Mouse (Mus musculus) layer of hippocampus, postnatal 25 days (tissue): ENCODE measurements around the gene Col11a2. TPM values are rescaled to one million over a fixed set of nuclear protein-coding genes. Genes with fewer than 3 reads are reported as not detected.
"Not testable (repeated sequence)": the region's sequence is repeated elsewhere in the genome, so short reads cannot be mapped to it uniquely, and the experiment has no call there.

Source experiments
- DNase-seq, 2 experiments: peaks; one replicate each; pipeline ENCODE4 v3.0.0; 2022; ENCODE audit warnings: mixed read lengths in 2 of 2, low spot score in 1 of 2; ENCODE audit errors: extremely low spot score in 1 of 2
- total RNA-seq, 2 experiments: library from RNA; stranded (reverse); gene quantifications; 2 replicates each; pipeline ENCODE4 v1.2.3; 2021

Col11a2 gene
- total RNA-seq = 10 to 100 TPM; 23.5 to 25.3 TPM

- DNase-seq = no peak
These were observed at the start of gene Col11a2 for GRCm38 (mm10) chr17:34038878-34039561. Gene Col11a2 (plus strand): TSS chr17:34039437.

DNA sequence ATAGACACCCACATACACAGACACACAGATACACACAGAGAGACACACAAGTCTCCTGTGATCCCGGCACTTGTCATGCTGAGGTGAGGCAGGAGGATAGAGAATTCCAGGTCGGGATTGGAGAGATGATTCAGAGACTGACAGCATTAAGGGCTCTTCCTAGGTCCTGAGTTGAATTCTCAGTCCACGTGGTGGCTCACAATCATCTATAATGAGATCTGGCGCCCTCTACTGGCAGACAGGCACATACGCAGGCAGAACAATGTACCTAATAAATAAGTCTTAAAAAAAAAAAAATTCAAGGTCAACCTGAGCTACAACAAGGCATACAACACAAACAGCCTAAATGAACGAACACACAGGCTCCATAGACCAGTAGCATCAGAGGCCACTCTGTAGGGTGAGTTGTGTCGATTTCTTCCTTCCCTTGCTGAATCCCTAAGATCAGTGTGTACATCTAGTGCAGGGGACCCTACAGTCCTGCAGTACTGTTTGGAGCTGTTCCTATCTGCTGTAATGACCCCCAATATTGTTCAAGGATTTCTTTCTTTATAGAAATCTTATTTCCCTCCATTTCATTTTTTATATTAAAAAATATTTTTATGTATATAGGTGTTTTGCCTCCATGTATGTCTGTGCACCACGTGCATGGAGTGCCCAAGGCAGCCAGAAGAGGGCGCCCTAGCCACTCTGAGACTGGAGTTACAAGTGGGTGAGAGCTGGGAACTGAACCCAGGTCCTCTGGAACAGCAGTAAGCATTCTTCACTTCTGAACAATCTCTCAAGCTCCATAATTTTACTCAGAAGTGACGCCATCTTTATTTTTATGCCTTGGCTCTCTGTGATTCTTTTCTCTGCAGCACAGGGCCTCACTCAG, 47.2 kb upstream of the Col11a2 start:
- DNase-seq = peak in 1 of 2 experiments; percentile 67

DNA sequence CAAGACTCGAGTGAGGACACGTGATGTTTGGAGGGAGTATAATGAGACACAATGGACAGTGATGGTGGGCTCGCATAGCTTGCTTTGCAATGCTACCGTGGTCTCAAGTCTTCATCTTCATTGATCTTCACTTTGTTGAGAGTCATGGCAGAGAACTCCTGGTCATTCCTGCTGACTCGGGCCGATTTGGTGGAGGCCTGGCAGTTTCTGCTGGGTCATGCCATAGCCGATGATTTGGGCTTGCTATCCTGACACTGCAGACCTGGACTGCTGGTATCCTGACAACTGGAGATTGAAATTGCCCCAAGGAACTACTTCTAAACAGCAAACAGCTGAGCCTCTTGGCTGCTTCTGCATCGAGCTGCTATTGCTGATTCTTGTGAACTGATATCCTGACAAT, 44.3 kb upstream of the Col11a2 start:
- DNase-seq = no peak

DNA sequence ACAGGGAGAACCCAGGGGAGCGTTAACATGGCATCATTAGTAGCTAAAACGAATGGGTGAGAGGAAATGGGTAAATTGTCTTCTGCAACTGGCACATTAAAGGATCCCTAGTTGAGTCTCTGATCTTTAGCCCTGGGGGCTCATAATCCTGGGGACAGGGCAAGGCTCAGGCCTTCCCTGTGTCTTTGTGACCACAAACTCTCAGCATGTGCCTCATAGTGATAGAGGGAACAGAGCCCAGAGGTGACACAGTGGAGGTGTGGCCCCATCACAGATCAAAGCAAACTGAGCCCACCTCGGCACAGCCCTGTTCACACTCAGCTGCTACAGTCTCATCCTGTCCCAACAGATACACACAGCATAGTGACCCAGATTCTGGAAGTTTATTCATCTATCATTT, 43.6 kb upstream of the Col11a2 start:
- no peak for DNase-seq

DNA sequence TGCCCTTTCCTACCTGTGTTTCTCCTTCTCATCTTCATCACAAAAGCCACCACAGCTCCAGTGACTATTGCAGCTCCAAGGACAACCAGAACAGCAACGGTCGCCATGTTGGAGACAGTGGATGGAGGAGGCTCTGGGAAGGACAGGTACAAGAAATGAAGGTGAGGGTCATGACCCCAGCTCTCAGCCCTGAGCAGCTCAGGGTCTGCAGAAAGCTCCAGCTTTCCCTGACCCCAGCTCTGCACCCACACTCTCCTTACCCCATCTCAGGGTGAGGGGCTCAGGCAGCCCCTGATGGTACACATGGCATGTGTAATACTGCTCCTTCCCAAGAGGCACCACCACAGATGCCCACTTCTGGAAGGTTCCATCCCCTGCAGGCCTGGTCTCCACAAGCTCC, 42.2 kb upstream of the Col11a2 start:
- DNase-seq = not testable (repeated sequence)

GRCm38 (mm10) chr17:33998697-33999096, 40.5 kb upstream of the Col11a2 start:
- DNase-seq = not testable (repeated sequence)

DNA sequence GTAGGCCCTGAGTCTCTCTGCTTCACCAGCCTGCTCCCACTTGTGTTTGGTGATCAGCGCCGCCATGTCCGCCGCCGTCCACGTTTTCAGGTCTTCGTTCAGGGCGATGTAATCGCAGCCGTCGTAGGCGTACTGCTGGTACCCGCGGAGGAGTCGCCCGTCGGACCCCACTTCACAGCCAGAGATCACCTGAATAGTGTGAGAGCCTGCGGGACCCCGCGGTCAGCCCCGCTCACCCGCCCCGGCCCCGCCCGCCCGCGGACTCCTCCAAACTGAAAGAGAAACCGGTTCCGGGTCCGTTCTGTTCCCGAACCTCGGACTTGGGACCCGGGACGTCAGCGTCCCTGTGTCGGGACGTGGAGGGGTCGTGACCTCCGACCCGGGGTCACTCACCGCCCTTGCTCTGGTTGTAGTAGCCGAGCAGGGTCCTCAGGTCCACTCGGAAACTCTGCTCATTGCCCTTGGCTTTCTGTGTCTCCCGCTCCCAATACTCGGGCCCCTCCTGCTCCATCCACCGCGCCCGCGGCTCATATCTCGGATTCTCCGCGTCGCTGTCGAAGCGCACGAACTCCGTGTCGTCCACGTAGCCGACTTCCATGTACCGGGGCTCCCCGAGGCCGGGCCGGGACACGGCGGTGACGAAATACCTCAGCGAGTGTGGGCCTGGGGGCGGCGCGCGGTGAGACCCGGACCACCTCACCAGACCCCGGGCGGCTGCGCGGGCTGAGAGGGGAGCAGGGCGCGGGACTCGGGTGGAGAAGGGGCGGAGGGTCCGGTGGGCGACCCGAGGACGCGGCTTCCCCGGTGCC, 39.7 kb upstream of the Col11a2 start:
- DNase-seq = no peak

DNA sequence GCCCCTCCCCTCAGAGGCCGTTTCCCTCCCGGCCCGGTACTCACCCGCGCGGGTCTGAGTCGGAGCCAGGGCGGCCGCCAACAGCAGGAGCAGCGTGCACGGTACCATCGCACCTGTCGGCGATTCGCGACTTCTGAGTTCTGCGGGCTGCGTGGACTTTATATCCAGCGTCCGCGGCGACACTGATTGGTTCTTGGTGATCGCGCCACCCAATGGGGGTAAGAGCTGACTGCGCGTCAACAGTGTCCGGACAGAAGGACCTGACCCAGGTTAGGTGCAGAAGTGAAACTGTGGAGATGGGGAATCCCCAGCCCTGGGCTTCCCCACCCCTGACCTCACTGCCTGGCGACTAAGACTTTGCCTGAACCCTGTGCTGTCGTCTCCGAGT, 39.1 kb upstream of the Col11a2 start, which contains the start of gene H2-K1:
Gene H2-K1 (minus strand): TSS at position 198 of the 388 bp plus-strand sequence.
- DNase-seq = peak in 1 of 2 experiments; percentile 53

DNA sequence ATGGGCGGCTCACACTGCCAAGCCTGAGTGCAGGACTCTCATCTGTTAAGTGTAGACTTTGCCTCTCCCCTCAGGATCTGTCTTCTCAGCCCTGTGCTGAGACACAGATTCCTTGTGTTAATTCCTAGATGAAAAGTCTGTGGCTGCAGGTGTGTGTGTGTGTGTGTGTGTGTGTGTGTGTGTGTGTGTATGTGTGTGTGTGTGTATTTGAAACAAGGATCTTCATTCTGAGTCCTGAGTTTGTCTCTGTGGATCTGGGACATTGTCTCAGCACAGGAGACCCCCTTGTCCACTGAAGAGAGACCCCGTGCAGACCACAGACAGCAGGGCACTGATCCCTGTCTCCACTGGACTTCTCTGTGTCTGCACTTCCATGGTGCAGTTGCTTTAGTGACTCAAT, 38.4 kb upstream of the Col11a2 start:
- not testable (repeated sequence) for DNase-seq

GRCm38 (mm10) chr17:34003426-34003825, 35.8 kb upstream of the Col11a2 start:
- peak in 1 of 2 experiments; percentile 63 for DNase-seq

- DNase-seq = no peak
These were observed 32.7 kb upstream of the Col11a2 start for GRCm38 (mm10) chr17:34006570-34006969.

DNA sequence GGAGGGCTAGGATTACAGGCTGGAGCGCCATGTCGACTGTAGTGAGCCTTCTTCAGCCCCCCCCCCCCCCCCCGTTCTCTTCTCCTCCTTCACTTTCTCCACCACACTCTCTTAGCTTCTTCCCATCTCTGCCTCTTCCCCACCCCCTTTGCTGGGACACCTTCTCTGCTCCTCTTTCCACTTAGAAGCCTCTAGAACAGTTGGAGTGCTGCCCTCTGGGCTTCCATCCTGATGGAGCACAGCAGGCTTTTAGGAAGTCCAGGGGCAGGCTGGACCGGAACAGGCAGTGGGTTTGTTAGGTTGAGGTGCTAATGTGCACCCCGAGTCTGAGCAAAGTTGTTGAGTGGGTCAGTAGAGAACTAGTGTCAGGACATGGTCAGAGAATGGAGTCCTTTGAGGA, 29.1 kb upstream of the Col11a2 start:
- DNase-seq = no peak

GRCm38 (mm10) chr17:34013436-34013835, 25.8 kb upstream of the Col11a2 start:
- DNase-seq = no peak

- no peak for DNase-seq
These were observed 17.5 kb upstream of the Col11a2 start for GRCm38 (mm10) chr17:34021539-34022413.

GRCm38 (mm10) chr17:34022414-34022783, 16.8 kb upstream of the Col11a2 start:
- no peak for DNase-seq

- DNase-seq = no peak
These were observed 16.2 kb upstream of the Col11a2 start for GRCm38 (mm10) chr17:34022987-34023386.

DNA sequence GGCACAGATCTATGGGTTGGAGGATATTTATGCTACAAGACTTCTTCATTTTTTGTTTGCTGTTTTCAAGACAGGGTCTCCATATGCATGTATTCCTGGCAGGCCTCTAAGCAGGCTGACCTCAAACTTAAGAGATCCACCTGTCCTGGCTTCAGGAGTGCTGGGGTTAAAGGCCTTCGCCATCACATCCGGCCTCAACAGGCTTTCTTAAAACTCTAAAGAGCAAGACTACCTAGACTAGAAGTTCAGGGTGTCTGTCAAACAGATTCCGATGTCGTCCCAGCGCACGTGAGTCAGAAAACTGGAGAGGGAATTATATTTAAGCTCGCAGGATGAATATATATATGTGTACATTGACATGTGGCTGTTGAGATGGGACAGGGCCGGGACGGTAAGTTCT, 15.6 kb upstream of the Col11a2 start:
- no peak for DNase-seq

DNA sequence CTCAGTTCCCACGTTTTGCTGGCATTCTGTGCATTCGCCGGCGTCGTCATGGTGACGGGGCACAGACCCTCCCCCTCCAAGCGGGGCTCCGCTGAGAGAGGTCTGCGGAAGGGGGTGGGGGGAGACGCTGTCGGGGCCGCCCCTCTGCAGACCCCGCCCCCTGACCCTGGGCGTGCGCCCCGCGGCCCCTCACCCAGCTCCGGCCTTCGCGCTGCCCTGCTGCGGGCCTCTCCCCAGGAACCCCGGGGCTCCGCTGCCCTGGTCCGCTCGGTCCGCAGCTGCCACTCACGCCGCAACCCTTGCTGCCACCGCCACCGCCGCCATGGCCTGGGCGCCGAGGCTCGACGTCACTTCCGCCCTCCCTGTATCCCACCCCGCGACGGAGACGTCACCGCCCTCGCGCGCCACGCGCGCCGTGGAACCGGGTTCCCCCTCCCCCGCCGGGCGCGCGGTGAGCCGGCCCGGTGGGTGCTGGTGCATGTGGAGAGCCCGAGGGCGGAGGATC, 14.9 kb upstream of the Col11a2 start, which contains the start of gene Ring1:
Gene Ring1 (minus strand): TSS at position 364 of the 505 bp plus-strand sequence.
- DNase-seq = peak; percentile 83 to 94
